Mouse (Mus musculus) mouse embryonic stem cell (cell line): ENCODE data around the gene Gm20683.

Source experiments
- in situ Hi-C, 2 experiments: fragments of 300-500 bp; cut with MboI; formaldehyde crosslinking; loops; 1 replicate in 1 of 2; 3 replicates in 1 of 2; pipeline ENCODE4 v1.14.3; 2019 to 2020; ENCODE audit warnings: low sequenced_read_pairs in 2 of 2, low pct_unique_long_range_greater_than_20kb in 1 of 2, mixed read lengths in 1 of 2; ENCODE audit not compliant: unreplicated experiment in 1 of 2

The Gm20683 gene

GRCm38 (mm10) chr17:25832436-25833290, 8.9 kb downstream of the Gm20683 start:
- in situ Hi-C loops, result no loop called here

GRCm38 (mm10) chr17:25831451-25832281, 9.9 kb downstream of the Gm20683 start:
- in situ Hi-C loops, result no loop called here

DNA sequence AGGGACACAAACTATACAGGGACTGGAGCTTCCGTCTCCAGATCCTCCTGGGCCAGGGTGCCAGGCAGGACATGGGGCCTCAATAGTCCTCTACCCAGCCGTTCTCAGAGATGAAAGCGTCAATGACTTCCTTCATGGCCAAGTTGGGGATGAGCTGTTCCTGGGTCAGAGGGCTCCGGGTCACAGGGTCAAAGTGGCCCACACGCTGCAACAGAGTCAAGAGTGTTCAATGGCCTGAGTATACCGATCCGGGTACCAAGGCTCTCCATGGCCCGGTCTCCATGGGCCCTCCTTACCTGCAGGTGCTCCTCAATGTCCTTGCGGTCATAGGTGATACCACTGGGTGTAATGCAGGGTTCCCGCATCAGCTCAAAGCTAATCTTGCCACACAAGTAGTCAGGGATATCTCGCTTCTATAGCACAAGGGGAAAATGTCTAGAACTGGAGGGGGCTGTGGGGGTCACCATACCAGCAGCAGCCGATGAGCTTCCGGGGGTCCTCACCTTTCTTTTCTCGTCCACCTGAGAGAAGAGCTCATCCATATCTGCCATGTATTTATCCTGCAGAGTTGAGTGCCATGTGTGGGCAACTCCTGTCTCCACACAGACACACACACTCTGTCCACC, 10.6 kb downstream of the Gm20683 start:
- in situ Hi-C loops, result no loop called here

- in situ Hi-C loops, result no loop called here
Measured at GRCm38 (mm10) chr17:25830200-25830753, 11.3 kb downstream of the Gm20683 start.

DNA sequence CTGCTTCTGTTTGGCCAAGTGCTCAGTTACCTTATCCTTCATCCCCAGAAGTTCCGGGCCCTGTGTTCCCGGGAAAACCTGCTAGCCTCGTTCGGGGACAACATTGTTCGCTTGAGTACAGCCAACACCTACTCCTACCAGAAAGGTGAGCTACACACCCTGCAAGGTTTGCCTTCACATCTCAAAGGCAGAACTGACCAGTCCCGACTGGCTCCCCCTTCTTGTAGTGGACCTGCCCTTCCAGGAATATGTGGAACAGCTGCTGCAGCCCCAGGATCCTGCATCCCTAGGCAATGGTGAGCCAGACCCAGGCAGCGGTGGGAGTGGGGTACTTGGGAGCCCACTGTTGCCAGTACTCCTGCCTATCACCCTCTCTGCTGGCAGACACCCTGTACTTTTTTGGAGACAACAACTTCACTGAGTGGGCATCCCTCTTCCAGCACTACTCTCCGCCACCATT, 12.0 kb downstream of the Gm20683 start:
- in situ Hi-C loops, result no loop called here

DNA sequence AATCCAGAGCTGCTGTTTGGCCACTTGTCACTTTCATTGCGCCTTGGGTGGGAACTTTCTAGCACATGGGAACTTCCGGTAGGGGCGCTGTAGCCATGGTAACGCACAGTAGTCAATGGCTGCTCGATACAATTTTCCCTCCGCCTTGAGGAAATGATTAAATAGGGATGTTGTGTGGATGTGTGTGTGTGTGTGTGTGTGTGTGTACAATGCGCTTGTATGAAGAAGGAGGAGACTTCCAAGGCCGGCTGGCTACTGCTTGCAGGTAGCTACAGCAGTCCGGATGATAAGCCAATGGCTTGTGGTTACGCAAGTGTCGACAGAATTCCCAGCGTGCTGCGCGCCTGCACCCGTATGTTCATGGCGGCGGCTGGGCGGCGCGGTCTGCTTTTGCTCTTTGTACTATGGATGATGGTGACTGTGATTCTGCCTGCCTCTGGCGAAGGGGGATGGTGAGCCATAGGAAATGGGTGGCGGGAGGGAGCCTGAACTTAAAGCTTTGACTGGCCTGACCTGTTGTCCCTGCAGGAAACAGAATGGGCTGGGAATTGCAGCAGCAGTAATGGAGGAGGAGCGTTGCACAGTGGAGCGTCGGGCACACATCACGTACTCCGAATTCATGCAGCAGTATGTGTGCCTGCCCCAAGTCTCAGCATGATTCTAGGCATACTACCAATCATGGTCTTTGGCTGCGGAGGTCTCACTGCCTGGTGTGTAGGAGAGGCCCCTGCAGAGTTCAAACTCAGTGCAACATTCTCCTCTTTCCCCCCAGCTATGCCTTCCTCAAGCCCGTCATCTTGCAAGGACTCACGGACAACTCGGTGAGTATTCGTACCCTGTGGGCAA, 12.6 kb downstream of the Gm20683 start, which contains the start of gene Jmjd8:
Gene Jmjd8, plus strand, starts transcription at position 156 of the 846 bp plus-strand sequence.
- in situ Hi-C loops, result no loop called here

DNA sequence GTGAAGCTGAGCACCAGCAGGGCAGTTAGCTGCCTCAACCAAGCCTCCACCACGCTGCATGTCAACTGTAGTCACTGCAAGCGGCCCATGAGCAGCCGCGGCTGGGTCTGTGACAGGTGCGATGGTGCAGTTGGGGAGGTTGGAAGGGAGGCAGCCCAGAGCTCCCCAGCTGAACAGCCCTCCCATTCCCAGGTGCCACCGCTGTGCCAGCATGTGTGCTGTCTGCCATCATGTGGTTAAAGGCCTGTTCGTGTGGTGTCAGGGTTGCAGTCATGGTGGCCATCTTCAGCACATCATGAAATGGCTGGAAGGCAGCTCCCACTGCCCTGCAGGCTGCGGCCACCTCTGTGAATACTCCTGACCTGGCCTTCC, 13.4 kb downstream of the Gm20683 start:
- in situ Hi-C loops, result no loop called here

- in situ Hi-C loops, result no loop called here
Measured at GRCm38 (mm10) chr17:25827546-25828222, 13.9 kb downstream of the Gm20683 start.

GRCm38 (mm10) chr17:25827011-25827410, 14.6 kb downstream of the Gm20683 start:
- in situ Hi-C loops, result no loop called here

- in situ Hi-C loops, result no loop called here
Measured at GRCm38 (mm10) chr17:25825984-25826570, 15.5 kb downstream of the Gm20683 start.

DNA sequence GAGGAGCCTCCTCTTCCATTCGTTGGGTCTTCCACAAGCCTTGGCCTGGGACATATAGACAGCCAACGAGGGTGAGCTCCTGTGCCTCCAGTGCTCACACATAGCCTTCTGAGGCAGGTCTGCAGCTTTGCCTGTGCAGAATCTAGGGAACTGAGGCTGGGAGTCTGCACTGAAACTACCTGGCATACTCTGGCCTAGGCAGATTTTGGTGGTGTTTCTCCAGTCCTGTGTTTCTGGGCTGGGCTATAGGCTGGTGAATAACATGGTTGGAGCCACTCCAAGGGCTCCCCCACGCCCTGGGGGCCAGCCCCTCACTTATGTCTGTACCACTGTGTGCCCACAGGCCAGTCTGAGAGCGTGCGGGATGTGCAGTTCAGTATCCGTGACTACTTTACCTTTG, 16.3 kb downstream of the Gm20683 start:
- in situ Hi-C loops, result no loop called here

GRCm38 (mm10) chr17:25824362-25825142, 17.0 kb downstream of the Gm20683 start:
- in situ Hi-C loops, result no loop called here

DNA sequence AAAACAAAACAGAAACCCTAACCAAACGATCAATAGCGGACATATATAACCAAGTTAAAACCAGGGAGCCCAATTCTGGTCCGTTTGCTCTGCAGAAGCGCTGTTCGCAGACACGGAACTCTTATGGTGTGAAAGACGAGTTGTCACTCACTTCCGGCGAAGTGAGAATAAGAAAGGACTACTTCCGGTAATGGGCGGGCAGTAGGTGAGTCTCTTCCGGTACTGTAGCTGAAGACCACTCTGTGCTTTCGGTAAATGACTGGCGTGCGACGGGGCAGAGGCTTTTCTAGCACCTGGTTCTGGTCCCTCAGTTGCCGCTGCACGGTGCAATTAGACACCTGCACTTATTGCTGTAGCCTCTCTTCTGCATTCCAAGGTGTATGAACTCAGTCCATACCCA, 18.1 kb downstream of the Gm20683 start, which contains the start of gene Wdr24:
Gene Wdr24, plus strand, starts transcription at position 176 of the 400 bp plus-strand sequence.
- in situ Hi-C loops, result no loop called here

DNA sequence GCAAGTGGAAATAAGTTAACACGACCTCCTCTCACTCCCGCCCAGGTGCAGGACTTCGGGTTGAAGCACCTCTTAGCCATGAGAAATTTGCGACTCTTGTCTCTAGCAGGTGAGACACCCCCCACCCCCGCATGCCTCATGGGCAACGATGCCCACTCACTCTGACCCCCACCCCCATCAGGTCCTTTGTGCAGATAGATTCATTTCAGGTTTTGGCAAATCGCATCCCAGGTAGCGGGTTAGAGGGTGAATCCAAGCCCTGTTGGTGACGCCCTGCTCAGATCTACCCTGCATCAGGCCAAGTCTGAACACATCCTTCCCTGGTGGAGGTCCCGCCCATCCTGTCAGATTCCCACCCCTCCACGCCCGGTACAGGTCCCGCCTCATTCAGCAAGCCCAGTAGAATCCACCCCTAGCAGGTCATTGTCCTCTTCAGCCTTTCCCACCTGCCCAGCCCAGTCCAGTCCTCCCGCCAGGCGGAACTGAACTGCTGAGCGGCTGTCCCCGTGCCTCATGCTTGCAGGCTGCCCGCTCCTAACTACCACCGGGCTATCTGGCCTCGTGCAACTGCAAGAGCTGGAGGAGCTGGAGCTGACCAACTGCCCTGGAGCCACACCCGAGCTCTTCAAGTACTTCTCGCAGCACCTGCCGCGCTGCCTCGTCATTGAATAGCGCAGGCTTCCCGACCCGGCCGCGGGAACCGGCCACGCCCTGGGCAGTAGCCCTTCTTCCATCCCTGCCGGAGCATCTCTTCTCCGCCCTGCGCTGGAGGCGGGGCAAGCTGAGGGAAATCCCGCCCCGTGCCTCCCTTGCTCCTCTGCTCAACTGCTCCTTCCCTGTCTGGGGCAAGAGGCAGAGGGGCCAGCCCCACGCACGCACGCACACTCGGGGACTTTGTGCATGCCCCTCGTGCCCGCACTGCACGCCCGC, 22.4 kb downstream of the Gm20683 start:
- in situ Hi-C loops, result no loop called here

DNA sequence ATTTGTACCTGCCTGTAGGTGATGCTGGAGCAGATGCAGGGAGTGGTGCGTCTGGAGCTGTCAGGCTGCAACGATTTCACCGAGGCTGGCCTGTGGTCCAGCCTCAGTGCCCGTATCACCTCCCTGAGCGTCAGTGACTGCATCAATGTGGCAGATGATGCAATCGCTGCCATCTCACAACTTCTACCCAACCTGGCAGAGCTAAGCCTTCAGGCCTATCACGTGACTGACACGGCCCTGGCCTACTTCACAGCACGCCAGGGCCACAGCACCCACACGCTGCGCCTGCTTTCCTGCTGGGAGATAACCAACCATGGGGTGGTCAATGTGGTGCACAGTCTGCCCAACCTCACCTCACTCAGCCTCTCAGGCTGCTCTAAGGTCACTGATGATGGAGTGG, 23.9 kb downstream of the Gm20683 start:
- in situ Hi-C loops, result no loop called here
